Mouse (Mus musculus) liver, embryonic 11.5 days (tissue): Measurements from ENCODE around the gene Wdpcp. TPM values are rescaled to one million over a fixed set of nuclear protein-coding genes. Genes with fewer than 3 reads are reported as not detected.

Experiments used
- ATAC-seq: fragments of 200-750 bp; cut with Nextera tagmentation; replicated peaks from 2 replicates; pipeline ENCODE4 v1.8.0; 2017; ENCODE audit warnings: moderate number of reproducible peaks, mild to moderate bottlenecking, moderate TSS enrichment, moderate library complexity; ENCODE audit not compliant: low FRiP score
- DNase-seq: peaks from one replicate; pipeline ENCODE4 v3.0.0-alpha.2; 2017; ENCODE audit warnings: low spot score
- H3K27ac ChIP-seq: fragments of 300-500 bp; sonication (generic); 2 replicates; pipeline ENCODE4 v1.5.1; 2014; ENCODE audit warnings: mild to moderate bottlenecking, low read depth, low read length, control low read depth
- H3K27me3 ChIP-seq: fragments of 300-500 bp; sonication (generic); replicated peaks from 2 replicates; pipeline ENCODE4 v1.6.1; 2014; ENCODE audit warnings: low read length, mixed read lengths; ENCODE audit not compliant: control insufficient read depth, insufficient read depth
- H3K36me3 ChIP-seq: fragments of 300-500 bp; sonication (generic); 2 replicates; pipeline ENCODE4 v1.6.1; 2014; ENCODE audit warnings: mild to moderate bottlenecking, low read length, moderate library complexity, mixed read lengths; ENCODE audit not compliant: control insufficient read depth, insufficient read depth
- H3K4me1 ChIP-seq: fragments of 300-500 bp; sonication (generic); replicated peaks from 2 replicates; pipeline ENCODE4 v1.6.1; 2014; ENCODE audit warnings: low read length, mixed read lengths; ENCODE audit not compliant: control insufficient read depth, insufficient read depth
- H3K4me2 ChIP-seq: fragments of 300-500 bp; sonication (generic); 2 replicates; pipeline ENCODE4 v1.6.1; 2014; ENCODE audit warnings: mild to moderate bottlenecking, control low read depth, moderate library complexity
- H3K4me3 ChIP-seq: fragments of 300-500 bp; sonication (generic); 2 replicates; pipeline ENCODE4 v1.5.1; 2014; ENCODE audit warnings: low read depth, low read length, control low read depth
- H3K9ac ChIP-seq: fragments of 300-500 bp; sonication (generic); 2 replicates; pipeline ENCODE4 v1.6.1; 2014; ENCODE audit warnings: low read depth, low read length, control low read depth
- H3K9me3 ChIP-seq: fragments of 300-500 bp; sonication (generic); 2 replicates; pipeline ENCODE4 v1.6.1; 2016; ENCODE audit warnings: low read length, inconsistent platforms, mixed read lengths; ENCODE audit not compliant: control insufficient read depth
- WGBS: fragments of 180-500 bp; shearing (Covaris S2); extraction: QIAGEN DNeasy Blood & Tissue Kit; methylation state at CpG from one replicate; pipeline ENCODE4 v1.1.7; 2014; 5-methylcytosine and 5-hydroxymethylcytosine counted together
- polyA plus RNA-seq: library from polyadenylated mRNA; unstranded; fragments of >200 nt; fragmentation: Nextera tagmentation; extraction: Ambion mirVana; gene quantifications from 2 replicates; pipeline ENCODE4 v1.2.1, GENCODE M21; 2014

Gene Wdpcp
- polyA plus RNA-seq, 1 experiment from 2014 or later, result 3.7 TPM

DNA sequence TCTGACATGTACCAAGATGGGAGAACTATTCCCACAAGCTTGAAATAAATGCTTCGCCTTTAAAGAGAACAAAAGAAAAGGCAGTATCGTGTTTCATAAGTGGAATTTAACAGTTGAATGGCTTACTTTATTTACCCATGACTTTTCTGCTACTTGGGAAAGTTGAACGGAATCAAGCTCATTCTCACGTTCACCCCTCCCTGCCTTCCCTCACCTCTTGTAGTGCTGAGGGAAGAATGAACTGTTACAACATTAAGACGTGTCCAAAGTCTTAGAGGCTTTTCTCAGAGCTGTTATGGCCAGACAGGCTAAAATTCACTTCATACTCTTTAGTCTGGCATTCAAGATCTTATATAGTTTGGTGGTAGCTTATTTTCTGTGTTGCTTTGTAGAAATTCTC, 30.5 kb downstream of the Wdpcp start:
- H3K4me2 ChIP-seq, result no peak overlapping the region
- H3K27me3 ChIP-seq, result no peaks in the 10 kb centered on the region
- DNase-seq (no peak), ATAC-seq (no peak)
- H3K36me3 ChIP-seq, result no peaks in the 10 kb centered on the region
- no peak overlapping the region for H3K4me3 ChIP-seq
- H3K4me1 ChIP-seq, result no peaks in the 10 kb centered on the region
- H3K27ac ChIP-seq, result no peak overlapping the region
- no peak overlapping the region for H3K9ac ChIP-seq
- H3K9me3 ChIP-seq, result no peaks in the 10 kb centered on the region
- WGBS, result 74% methylated on average over 5 of the region's 5 CpGs

GRCm38 (mm10) chr11:21615915-21616314, 43.9 kb downstream of the Wdpcp start:
- no peak overlapping the region for H3K9ac ChIP-seq
- H3K27me3 ChIP-seq, result no peaks in the 10 kb centered on the region
- no peaks in the 10 kb centered on the region for H3K36me3 ChIP-seq
- H3K27ac ChIP-seq, result no peak overlapping the region
- no peak overlapping the region for H3K4me3 ChIP-seq
- ATAC-seq (no peak), DNase-seq (no peak)
- H3K9me3 ChIP-seq, result no peaks in the 10 kb centered on the region
- H3K4me2 ChIP-seq, result no peak overlapping the region
- no peaks in the 10 kb centered on the region for H3K4me1 ChIP-seq

DNA sequence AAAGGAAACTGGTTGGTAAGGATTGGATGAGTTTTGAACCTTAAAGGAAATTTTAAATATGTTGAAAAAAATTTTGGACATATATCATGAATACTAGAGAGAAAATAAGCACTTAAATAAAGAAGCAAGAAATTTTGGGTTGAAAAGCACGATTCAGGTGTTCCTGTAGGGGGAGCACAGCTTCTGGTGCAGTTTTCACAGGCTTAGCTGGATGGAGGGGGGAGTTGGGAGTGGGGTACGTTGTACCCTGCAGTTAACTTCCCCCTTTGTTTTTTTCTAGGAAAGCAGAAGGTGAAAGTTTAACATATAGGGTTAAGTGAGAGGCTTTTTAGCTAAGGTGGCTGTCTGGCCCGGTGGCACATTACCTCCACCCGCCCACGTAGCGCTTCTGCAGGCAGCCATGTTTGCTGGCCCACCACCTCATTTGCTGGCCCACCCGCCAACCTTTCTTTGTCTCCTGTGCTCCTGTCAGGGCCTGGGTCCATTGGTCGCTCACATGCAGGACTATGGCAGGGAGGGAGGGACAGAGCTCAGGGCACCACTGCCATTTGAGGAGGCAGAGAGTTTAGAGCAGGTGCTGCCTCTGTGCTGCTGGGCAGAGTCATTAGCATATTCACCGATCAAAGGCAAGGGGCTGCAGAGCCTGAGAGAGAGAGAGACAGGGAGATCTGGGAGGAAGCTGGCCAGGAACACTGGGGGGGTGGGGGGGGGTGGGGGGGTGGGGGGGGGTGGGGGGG, 62.3 kb downstream of the Wdpcp start:
- H3K4me2 ChIP-seq, result no peak overlapping the region
- H3K9me3 ChIP-seq, result no peaks in the 10 kb centered on the region
- no peaks in the 10 kb centered on the region for H3K36me3 ChIP-seq
- no peak overlapping the region for H3K4me3 ChIP-seq
- H3K27ac ChIP-seq, result no peak overlapping the region
- H3K27me3 ChIP-seq, result no peaks in the 10 kb centered on the region
- DNase-seq, result no peak
- WGBS, result 58% methylated on average over 8 of the region's 9 CpGs
- ATAC-seq, result no peak
- H3K9ac ChIP-seq, result no peak overlapping the region
- H3K4me1 ChIP-seq, result no peaks in the 10 kb centered on the region

DNA sequence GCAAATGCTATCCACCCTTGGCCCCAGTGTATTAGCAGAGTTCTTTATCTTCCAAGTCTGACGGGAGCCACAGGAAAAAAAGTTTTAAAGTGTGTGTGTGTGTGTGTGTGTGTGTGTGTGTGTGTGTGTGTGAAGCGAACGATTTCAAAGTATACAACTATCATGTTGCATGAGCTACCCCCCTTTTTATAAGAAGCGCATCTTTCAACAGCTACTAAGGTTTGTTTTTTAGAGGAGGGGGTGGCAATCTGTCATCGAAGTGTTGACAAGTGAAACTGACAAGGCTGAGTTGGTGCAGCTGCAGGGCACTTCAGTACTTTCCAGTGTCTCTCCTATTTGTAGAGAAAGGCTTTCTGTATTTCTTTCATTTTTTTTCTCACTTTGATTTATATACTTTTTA, 66.3 kb downstream of the Wdpcp start:
- no peaks in the 10 kb centered on the region for H3K9me3 ChIP-seq
- H3K4me3 ChIP-seq, result no peak overlapping the region
- WGBS, result 41% methylated on average over 5 of the region's 5 CpGs
- H3K27me3 ChIP-seq, result no peaks in the 10 kb centered on the region
- H3K4me2 ChIP-seq, result no peak overlapping the region
- H3K36me3 ChIP-seq, result no peaks in the 10 kb centered on the region
- H3K4me1 ChIP-seq, result no peaks in the 10 kb centered on the region
- H3K27ac ChIP-seq, result no peak overlapping the region
- DNase-seq, result no peak
- ATAC-seq, result no peak
- no peak overlapping the region for H3K9ac ChIP-seq

- H3K27me3 ChIP-seq, result no peaks in the 10 kb centered on the region
- no peak overlapping the region for H3K9ac ChIP-seq
- DNase-seq, result no peak
- no peak for ATAC-seq
- H3K9me3 ChIP-seq, result no peaks in the 10 kb centered on the region
- no peak overlapping the region for H3K4me2 ChIP-seq
- no peak overlapping the region for H3K4me3 ChIP-seq
- H3K27ac ChIP-seq, result no peak overlapping the region
- no peaks in the 10 kb centered on the region for H3K4me1 ChIP-seq
- no peaks in the 10 kb centered on the region for H3K36me3 ChIP-seq
- 52% methylated on average over 2 of the region's 2 CpGs for WGBS
Measured at GRCm38 (mm10) chr11:21639534-21639933, 67.5 kb downstream of the Wdpcp start.

DNA sequence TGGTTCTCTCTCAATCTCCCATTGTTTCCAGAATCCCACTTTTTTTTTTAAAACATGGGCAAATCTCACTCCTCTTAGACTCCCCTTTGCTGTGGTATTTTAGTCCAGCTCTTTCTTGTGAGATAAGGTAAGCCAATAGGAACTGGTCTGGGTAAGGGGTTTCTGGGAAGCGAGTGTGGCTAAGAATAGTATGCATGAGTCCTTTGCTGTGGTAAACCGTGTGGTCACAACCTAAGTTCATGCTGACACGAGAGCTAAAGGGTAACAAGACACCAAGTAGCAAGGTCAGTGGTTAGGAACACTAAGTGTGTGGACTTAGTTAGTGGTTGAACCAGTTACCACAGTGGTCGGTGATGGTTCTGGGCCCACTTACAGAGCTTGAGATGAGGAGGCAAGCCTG, 72.2 kb downstream of the Wdpcp start:
- H3K9me3 ChIP-seq, result no peaks in the 10 kb centered on the region
- H3K4me3 ChIP-seq, result no peak overlapping the region
- H3K4me1 ChIP-seq, result no peaks in the 10 kb centered on the region
- DNase-seq (no peak), ATAC-seq (no peak)
- H3K36me3 ChIP-seq, result no peaks in the 10 kb centered on the region
- H3K4me2 ChIP-seq, result no peak overlapping the region
- H3K27ac ChIP-seq, result no peak overlapping the region
- 40% methylated on average over 4 of the region's 4 CpGs for WGBS
- H3K9ac ChIP-seq, result no peak overlapping the region
- no peaks in the 10 kb centered on the region for H3K27me3 ChIP-seq

DNA sequence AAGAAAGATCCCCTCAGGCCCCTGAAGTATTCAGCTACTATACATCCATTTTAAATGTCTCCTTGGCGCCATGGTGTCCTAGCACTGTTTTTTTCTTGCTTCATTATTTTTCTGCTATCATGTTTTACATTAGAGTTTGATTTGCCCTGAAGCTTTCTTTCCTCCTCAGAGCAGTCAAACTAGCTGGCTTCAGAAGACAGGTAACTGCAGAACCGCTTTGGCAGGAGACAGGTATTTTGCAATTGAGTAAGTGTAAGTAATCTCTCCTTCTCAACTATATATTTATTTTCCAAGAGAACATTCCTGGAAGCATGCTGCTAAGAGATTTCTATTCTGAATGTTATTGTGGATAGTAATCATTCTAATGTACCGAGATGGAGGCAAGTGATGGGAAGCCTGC, 74.1 kb downstream of the Wdpcp start:
- Histone ChIP-seq H3K9me3 (no peaks in the 10 kb centered on the region), H3K36me3 (no peaks in the 10 kb centered on the region), H3K4me3 (no peak overlapping the region), H3K4me1 (no peaks in the 10 kb centered on the region), H3K27me3 (no peaks in the 10 kb centered on the region), H3K9ac (no peak overlapping the region), H3K27ac (no peak overlapping the region), H3K4me2 (no peak overlapping the region)
- DNase-seq, result no peak
- no peak for ATAC-seq
- 88% methylated on average over 3 of the region's 3 CpGs for WGBS

DNA sequence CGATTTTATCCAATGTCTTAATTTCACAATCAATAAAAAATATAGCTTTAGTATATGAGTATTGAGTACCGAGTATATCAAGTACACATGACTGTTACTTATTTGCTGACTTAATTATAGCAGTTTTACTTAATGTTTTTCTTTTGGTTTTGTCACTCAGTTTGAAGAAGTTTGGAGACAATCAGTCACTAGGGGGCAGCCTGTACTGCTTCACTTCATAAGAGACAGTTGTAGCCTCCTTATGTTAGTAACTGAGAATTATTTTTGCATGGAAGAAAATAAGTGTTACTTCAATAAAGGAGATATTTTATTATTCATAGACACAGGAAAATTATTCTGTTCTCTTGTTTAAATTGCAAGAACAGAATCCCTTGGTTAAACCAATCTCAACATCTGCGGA, 87.0 kb downstream of the Wdpcp start:
- Histone ChIP-seq H3K4me2 (no peak overlapping the region), H3K36me3 (no peaks in the 10 kb centered on the region), H3K9me3 (no peaks in the 10 kb centered on the region), H3K9ac (no peak overlapping the region), H3K27me3 (no peaks in the 10 kb centered on the region), H3K4me1 (no peaks in the 10 kb centered on the region), H3K27ac (no peak overlapping the region), H3K4me3 (no peak overlapping the region)
- ATAC-seq, result no peak
- no peak for DNase-seq
- WGBS, result 61% methylated on average over 3 of the region's 3 CpGs

DNA sequence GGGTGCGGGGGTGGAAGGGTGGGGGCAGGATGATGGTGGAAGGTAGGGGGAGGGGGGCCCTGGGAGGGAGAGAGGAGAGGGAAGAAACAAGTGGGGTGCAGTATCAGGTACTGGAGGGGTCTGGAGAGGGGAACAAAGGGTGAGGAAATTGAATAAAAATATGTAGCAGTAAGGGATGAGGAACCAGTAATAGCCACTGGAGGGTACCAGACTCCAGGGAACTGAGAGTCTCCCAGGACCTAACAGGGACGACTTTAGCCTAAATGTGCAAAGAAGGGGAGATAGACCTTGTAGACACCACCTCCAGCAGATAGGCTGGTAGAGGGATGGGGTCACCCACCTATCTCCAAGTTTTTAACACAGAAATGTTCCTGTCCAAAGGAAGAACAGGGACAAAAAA, 105.0 kb downstream of the Wdpcp start:
- 57% methylated on average over 2 of the region's 2 CpGs for WGBS

More for the DNA sequence above, 105.0 kb downstream of the Wdpcp start:
- Histone ChIP-seq H3K4me1 (no peaks in the 10 kb centered on the region), H3K9ac (no peak overlapping the region), H3K4me2 (no peak overlapping the region), H3K27me3 (no peaks in the 10 kb centered on the region), H3K27ac (no peak overlapping the region), H3K9me3 (no peaks in the 10 kb centered on the region), H3K36me3 (no peaks in the 10 kb centered on the region), H3K4me3 (no peak overlapping the region)
- DNase-seq, result no peak
- ATAC-seq, result no peak
